Mouse (Mus musculus): ENCODE results near the gene Gnl3l.

DNA sequence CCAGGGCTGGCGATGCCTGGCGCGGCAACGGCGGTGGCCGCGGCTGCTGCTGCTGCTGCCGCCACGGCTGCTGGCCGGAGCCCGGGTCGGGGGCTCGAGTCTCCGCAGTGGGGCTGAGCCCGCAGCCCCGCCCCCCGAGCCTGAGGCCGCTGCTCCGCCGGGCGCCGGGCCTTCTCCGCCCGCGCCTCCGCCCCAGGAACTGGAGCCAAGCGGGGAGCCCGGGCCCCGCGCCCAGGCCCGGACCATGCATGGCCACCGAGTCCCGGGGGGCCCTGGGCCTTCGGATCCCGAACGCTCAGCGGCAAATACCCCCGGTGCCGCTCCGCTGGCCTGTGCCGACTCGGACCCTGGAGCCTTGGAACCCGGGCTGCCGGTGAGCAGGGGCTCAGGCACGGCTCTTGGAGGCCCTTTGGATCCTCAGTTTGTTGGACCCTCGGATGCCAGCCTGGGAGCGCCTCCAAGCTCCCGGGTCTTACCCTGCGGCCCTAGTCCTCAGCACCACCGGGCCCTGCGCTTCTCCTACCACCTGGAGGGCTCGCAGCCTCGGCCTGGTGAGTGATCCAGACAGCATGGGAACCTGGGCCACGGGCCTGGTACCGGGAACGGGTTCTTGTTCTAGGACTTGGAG lies 30.4 kb upstream of the Gnl3l start:
- TF ChIP-seq CTCF (IDR thresholded peaks at IDR 0.05; ENCODE audit: low read depth) (no peak), EP300 (optimal IDR thresholded peaks at IDR 0.05) (no peak)
